Mouse (Mus musculus): ENCODE results near the gene Serpine1.

DNA sequence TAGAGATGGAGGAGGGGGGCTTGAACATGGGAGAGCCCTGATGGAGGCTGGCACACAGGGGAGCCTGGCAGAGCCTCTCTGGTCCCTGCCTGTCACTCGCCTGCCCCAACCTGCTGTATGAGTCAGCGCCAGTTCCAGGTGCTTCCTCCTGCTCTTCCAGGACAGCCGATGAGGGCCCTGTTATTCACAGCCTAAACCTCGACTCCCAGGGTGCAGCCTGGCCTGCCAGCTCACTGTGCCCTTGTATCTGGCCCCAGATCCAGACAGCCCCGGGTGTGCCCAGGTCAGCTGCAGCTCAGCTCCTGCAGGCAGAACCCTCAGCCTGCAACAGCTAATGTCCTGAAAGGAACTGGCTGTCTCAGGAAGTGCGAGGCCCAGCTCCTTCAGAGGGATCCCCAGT is 19.5 kb upstream of the Serpine1 start:
- TF ChIP-seq POLR2A (IDR thresholded peaks at IDR 0.05; ENCODE audit: low read depth, low read length) (no peak), CTCF (IDR thresholded peaks at IDR 0.05; ENCODE audit: extremely low read depth, insufficient read depth, insufficient read length, insufficient replicate concordance) (no peak)
